Mouse (Mus musculus): ENCODE results near the gene Ubqln1.
"Not testable (repeated sequence)": the region's sequence is repeated elsewhere in the genome, so short reads cannot be mapped to it uniquely, and the experiment has no call there.

Ubqln1 gene

DNA sequence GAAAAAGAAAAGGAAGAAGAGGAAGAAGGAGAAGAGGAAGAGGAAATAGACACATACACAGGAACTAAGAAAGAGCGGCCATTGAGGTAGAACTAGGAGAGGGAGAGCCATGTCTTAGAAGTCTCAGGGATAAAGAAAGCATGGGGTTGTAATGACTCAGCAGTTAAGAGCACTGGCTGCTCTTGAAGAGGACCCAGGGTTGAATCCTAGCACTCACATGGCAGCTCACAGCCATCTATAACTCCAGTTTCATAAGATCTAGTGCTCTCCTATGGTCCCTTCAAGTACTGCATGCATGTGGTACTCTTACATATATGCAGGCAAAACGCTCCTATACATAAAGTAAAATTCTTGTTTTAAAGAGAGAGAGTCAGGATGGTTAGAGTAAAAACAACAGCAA is 59.4 kb downstream of the Ubqln1 start:
- in situ Hi-C loops (cut with MboI) = no loop called here

GRCm38 (mm10) chr13:58150442-58150841 is 65.0 kb downstream of the Ubqln1 start:
- in situ Hi-C loops (cut with MboI) = no loop called here

DNA sequence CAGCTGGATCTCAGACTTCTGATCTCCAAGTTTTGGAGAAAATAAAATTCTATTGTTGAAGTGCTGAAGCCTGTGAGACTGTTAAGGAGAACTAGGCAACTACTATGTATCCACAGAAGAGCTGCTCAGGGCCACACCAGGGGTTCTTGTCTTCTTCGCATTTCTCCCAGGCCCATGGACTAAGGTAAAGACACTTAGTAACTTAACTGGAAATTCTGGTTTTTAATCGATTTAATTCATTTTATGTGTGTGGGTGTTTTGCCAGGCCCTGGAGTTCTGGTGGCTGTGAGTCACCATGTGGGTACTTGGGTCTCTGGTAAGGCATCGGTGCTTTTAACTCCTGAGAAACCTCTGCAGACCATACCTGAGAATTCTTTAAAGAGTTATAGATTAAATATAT is 65.8 kb downstream of the Ubqln1 start:
- in situ Hi-C loops (cut with MboI) = no loop called here

DNA sequence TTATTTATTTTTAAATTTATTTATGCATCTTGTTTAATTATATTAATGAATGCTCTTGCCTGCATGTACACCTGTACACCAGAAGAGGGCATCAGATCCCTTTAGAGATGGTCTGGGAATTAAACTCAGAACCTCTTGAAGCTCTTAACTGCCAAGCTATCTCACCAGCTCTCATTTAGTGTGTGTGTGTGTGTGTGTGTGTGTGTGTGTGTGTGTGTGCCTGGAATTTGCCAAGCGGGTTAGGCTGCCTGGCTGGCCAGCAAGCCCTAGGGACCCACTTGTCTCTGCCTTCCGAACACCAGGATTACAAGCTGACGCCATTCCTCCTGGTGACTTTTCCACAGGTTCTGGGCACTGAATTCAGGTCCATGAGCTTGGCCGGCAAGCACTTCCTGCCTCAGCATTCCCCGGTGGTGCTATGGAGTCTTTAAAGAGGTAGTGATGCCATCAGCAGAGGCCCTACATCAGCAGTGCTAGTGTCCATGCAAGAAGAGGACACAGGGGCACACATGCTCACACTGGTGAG is 66.4 kb downstream of the Ubqln1 start:
- in situ Hi-C loops (cut with MboI) = no loop called here

GRCm38 (mm10) chr13:58148256-58148831 is 67.1 kb downstream of the Ubqln1 start:
- in situ Hi-C loops (cut with MboI) = no loop called here

DNA sequence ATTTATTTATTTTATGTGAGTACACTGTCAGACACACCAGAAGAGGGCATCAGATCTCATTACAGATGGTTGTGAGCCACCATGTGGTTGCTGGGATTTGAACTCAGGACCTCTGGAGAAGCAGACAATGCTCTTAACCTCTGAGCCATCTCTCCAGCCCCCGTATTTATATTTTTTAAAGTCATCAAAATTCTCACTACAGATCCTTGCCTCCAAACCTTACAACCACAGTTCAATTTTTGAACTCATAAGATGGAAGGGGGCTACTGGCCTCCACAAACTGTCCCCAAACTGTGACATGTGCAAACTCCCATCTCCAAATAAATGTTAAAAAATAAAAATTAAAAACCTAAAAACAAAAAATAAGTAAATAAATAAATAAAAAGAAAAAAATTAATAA is 67.7 kb downstream of the Ubqln1 start:
- in situ Hi-C loops (cut with MboI) = no loop called here

DNA sequence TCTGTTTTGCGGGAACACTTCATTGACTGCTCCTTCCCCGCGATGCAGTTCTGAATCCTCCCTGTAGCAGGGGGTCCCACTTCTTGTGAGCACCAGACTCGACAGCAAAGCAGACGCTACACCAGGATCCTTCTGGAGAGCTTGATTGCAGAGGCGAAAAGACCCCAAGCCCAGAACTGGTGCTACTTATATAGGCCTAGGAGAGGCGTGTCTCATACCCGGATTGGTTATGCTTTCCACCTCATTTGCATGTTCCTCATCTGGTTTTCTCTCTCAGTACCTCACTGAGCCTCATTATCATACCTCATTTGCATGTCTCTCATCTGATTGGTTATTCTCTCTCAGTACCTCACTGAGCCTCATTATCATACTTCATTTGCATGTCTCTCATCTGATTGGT is 68.8 kb downstream of the Ubqln1 start:
- in situ Hi-C loops (cut with MboI) = not testable (repeated sequence)

DNA sequence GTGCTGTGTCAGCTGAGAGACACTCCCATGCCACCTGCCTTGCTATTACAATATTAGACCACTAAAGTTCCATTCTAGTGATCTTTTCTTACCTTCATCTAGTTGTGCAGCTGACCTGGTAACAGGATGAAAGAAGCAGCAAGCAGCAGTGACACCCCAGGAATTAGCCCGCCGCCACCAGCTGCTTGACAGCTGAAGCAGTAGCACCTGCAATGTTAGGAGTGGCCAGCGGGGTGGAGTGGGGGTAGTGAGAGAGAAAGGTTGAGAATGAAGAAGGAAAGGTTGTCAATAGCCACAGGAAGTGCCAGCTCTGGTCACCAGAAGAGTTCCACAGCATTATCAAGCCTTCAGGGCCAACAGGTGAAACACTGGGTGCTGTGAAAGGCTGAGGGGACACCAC is 83.8 kb downstream of the Ubqln1 start:
- in situ Hi-C loops (cut with MboI) = no loop called here

DNA sequence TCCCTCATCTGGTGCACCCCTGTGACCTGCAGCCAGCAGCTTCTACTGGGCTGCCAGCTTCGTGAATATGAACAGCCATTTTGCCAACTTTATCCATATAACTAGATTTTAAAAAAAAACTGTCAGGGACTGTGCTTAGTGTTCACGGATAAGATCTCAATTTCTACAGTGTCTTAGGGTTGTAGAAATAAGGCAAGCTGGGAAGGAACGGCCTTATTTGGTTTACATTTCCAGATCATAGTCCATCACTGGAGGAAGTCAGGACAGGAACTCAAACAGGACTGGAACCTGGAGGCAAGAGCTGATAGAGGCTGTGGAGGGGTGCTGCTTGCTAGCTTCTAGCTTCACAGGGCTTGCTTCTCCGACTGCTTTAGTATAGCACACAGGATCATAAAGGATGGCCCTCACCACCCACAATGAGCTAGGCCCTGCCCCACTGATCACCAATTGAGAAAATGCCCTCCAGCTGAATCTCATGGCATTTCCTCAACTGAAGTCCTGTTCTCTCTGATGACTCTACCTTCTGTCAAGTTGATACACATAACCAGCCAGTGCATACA is 85.7 kb downstream of the Ubqln1 start:
- in situ Hi-C loops (cut with MboI) = no loop called here

GRCm38 (mm10) chr13:58128768-58129671 is 86.4 kb downstream of the Ubqln1 start:
- in situ Hi-C loops (cut with MboI) = no loop called here

DNA sequence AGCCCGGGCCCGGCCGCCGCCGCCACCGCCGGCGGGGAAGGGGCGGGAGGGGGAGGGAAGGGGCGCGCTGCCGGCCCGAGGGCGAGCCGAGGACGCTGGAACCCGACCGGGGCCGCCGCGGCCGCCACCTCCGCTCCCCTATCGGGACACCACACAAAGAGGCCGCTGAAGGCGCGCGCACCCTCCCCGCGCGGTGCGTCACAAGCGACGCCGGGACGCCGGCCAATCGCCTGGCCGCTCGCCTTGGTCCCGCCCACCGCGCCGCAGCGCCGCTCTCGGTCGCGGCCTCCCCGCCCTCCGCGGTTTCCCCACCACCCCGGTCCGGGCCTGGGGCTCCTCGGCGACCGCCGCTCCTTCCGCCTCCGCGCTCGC is 87.1 kb downstream of the Ubqln1 start, which contains the start of gene Hnrnpa0:
Gene Hnrnpa0 (minus strand): TSS at position 161 of the 372 bp plus-strand sequence.
- in situ Hi-C loops (cut with MboI) = no loop called here

- in situ Hi-C loops (cut with MboI) = no loop called here
Measured at GRCm38 (mm10) chr13:58127766-58128361, 87.6 kb downstream of the Ubqln1 start.

- in situ Hi-C loops (cut with MboI) = no loop called here
Measured at GRCm38 (mm10) chr13:58126862-58127765, 88.3 kb downstream of the Ubqln1 start.
